Mouse (Mus musculus) MEL (cell line): ENCODE data around the gene Slc16a3.

Experiments
- CTCF ChIP-seq, 3 experiments: IDR thresholded peaks in 2 of 3; conservative IDR thresholded peaks in 1 of 3; 2 replicates each; pipeline ENCODE4 v1.5.1; 2011 to 2012; ENCODE audit warnings: low read length in 3 of 3, low read depth in 2 of 3, mild to moderate bottlenecking in 2 of 3, improper control_type of control experiment in 1 of 3, inconsistent platforms in 1 of 3, mixed read lengths in 1 of 3, moderate library complexity in 1 of 3; ENCODE audit not compliant: control insufficient read depth in 1 of 3, insufficient read depth in 1 of 3, poor library complexity in 1 of 3, severe bottlenecking in 1 of 3
- EP300 ChIP-seq, 2 experiments: IDR thresholded peaks; 2 replicates each; pipeline ENCODE4 v1.6.1; 2011; ENCODE audit warnings: improper control_type of control experiment in 2 of 2, low read length in 2 of 2, low read depth in 1 of 2, mild to moderate bottlenecking in 1 of 2
- GABPA ChIP-seq: IDR thresholded peaks from 2 replicates; pipeline ENCODE4 v1.6.1; 2012; ENCODE audit warnings: low read depth, mild to moderate bottlenecking, inconsistent platforms, low read length, improper control_type of control experiment, moderate library complexity
- MEF2A ChIP-seq: IDR thresholded peaks from 2 replicates; pipeline ENCODE4 v1.6.1; 2014; ENCODE audit warnings: low read depth, mild to moderate bottlenecking, inconsistent platforms, low read length, improper control_type of control experiment; ENCODE audit not compliant: poor library complexity, insufficient replicate concordance, severe bottlenecking; ENCODE audit errors: extremely low read depth
- POLR2A ChIP-seq, 2 experiments: IDR thresholded peaks; 2 replicates each; pipeline ENCODE4 v1.6.1; 2011 to 2012; ENCODE audit warnings: low read length in 2 of 2, mild to moderate bottlenecking in 2 of 2, control low read depth in 1 of 2, improper control_type of control experiment in 1 of 2, low read depth in 1 of 2, moderate library complexity in 1 of 2; ENCODE audit not compliant: control insufficient read depth in 1 of 2, insufficient read depth in 1 of 2, poor library complexity in 1 of 2
- ZC3H11A ChIP-seq: IDR thresholded peaks from 2 replicates; pipeline ENCODE4 v1.6.1; 2012; ENCODE audit warnings: low read depth, mild to moderate bottlenecking, inconsistent platforms, low read length, improper control_type of control experiment
- ZMIZ1 ChIP-seq: IDR thresholded peaks from 2 replicates; pipeline ENCODE4 v1.6.1; 2012; ENCODE audit warnings: low read depth, mild to moderate bottlenecking, inconsistent platforms, low read length, improper control_type of control experiment, moderate library complexity

GRCm38 (mm10) chr11:121004281-121004680, 56.0 kb downstream of the Slc16a3 start:
- no peak for TF ChIP-seq ZMIZ1
- no peak for TF ChIP-seq GABPA
- TF ChIP-seq ZC3H11A: no peak
- TF ChIP-seq CTCF (IDR thresholded peaks at IDR 0.05 in 2 of 3, conservative IDR thresholded peaks at IDR 0.05 in 1 of 3; ENCODE audit: control insufficient read depth in 1 of 3, insufficient read depth in 1 of 3, low read depth in 2 of 3, low read length in 3 of 3, poor library complexity in 1 of 3, severe bottlenecking in 1 of 3): no peak
- TF ChIP-seq EP300 (IDR thresholded peaks at IDR 0.05; ENCODE audit: low read depth in 1 of 2, low read length in 2 of 2): no peak
- no peak for TF ChIP-seq POLR2A (IDR thresholded peaks at IDR 0.05; ENCODE audit: control insufficient read depth in 1 of 2, insufficient read depth in 1 of 2, low read depth in 1 of 2, low read length in 2 of 2, poor library complexity in 1 of 2)
- TF ChIP-seq MEF2A: no peak
